Mouse (Mus musculus): ENCODE results near the gene Rtl6. TPM values are rescaled to one million over a fixed set of nuclear protein-coding genes. Genes with fewer than 3 reads are reported as not detected.

The Rtl6 gene
- total RNA-seq, 2 experiments from 2014 or later, result 3.5 to 4.3 TPM

GRCm38 (mm10) chr15:84538974-84539588 lies 18.5 kb downstream of the Rtl6 start:
- no peak for DNase-seq (ENCODE audit: low spot score in 2 of 2)

GRCm38 (mm10) chr15:84537117-84537516 lies 20.5 kb downstream of the Rtl6 start:
- no peak for DNase-seq (ENCODE audit: low spot score in 2 of 2)

- no peak for DNase-seq (ENCODE audit: low spot score in 2 of 2)
Observed at GRCm38 (mm10) chr15:84536611-84537010, 21.0 kb downstream of the Rtl6 start.

GRCm38 (mm10) chr15:84535953-84536352 lies 21.7 kb downstream of the Rtl6 start:
- DNase-seq (ENCODE audit: low spot score in 2 of 2), result no peak

GRCm38 (mm10) chr15:84532211-84532610 lies 25.4 kb downstream of the Rtl6 start:
- no peak for DNase-seq (ENCODE audit: low spot score in 2 of 2)

GRCm38 (mm10) chr15:84531535-84531934 lies 26.1 kb downstream of the Rtl6 start:
- DNase-seq (ENCODE audit: low spot score in 2 of 2), result no peak

- DNase-seq (ENCODE audit: low spot score in 2 of 2), result no peak
Observed at GRCm38 (mm10) chr15:84526921-84527320, 30.7 kb downstream of the Rtl6 start.

- no peak for DNase-seq (ENCODE audit: low spot score in 2 of 2)
Observed at GRCm38 (mm10) chr15:84525222-84525883, 32.3 kb downstream of the Rtl6 start.

- DNase-seq (ENCODE audit: low spot score in 2 of 2), result no peak
Observed at GRCm38 (mm10) chr15:84522953-84523689, 34.5 kb downstream of the Rtl6 start.

- DNase-seq (ENCODE audit: low spot score in 2 of 2), result no peak
Observed at GRCm38 (mm10) chr15:84521486-84521885, 36.1 kb downstream of the Rtl6 start.

- no peak for DNase-seq (ENCODE audit: low spot score in 2 of 2)
Observed at GRCm38 (mm10) chr15:84518540-84518939, 39.1 kb downstream of the Rtl6 start.

GRCm38 (mm10) chr15:84512626-84513296 lies 44.9 kb downstream of the Rtl6 start:
- DNase-seq (ENCODE audit: low spot score in 2 of 2), result no peak

GRCm38 (mm10) chr15:84509981-84510380 lies 47.6 kb downstream of the Rtl6 start:
- no peak for DNase-seq (ENCODE audit: low spot score in 2 of 2)

- DNase-seq (ENCODE audit: low spot score in 2 of 2), result no peak
Observed at GRCm38 (mm10) chr15:84509161-84509560, 48.5 kb downstream of the Rtl6 start.

GRCm38 (mm10) chr15:84506026-84506425 lies 51.6 kb downstream of the Rtl6 start:
- DNase-seq (ENCODE audit: low spot score in 2 of 2), result no peak

GRCm38 (mm10) chr15:84504895-84505294 lies 52.7 kb downstream of the Rtl6 start:
- DNase-seq (ENCODE audit: low spot score in 2 of 2), result no peak

Other genes with a start within 250 kb of the Rtl6 start
- 1 to 10 TPM; 3.4 to 3.8 TPM for gene Parvg, start 233.8 kb downstream of the Rtl6 start, total RNA-seq (2021)
- 1 to 10 TPM; 1.5 to 1.8 TPM for gene Shisal1, start 110.7 kb downstream of the Rtl6 start, total RNA-seq (2021)
- 10 to 100 TPM in 1 of 2 experiments, 1 to 10 TPM in 1; 5.5 to 11.0 TPM for gene Prr5, start 111.8 kb upstream of the Rtl6 start, total RNA-seq (2021)
- gene Arhgap8, start 162.2 kb upstream of the Rtl6 start, total RNA-seq (2021), result 1 to 10 TPM in 1 of 2 experiments, under 1 TPM in 1; 0.53 to 1.3 TPM